Mouse (Mus musculus) Muller cell, postnatal 12 days (primary cell): Measurements from ENCODE around the gene Cox8a.

ENCODE experiments used
- DNase-seq: peaks from one replicate; pipeline ENCODE4 v3.0.0-alpha.2; 2015; ENCODE audit errors: inconsistent ontology term

Cox8a gene

GRCm38 (mm10) chr19:7217162-7217925, at the start of gene Cox8a:
Gene Cox8a (minus strand): TSS chr19:7217616.
- DNase-seq: peak; percentile 98

- peak; percentile 11 for DNase-seq
Measured at GRCm38 (mm10) chr19:7266421-7266831, 49.0 kb upstream of the Cox8a start.

GRCm38 (mm10) chr19:7265478-7266191, 48.2 kb upstream of the Cox8a start:
- peak; percentile 39 for DNase-seq

GRCm38 (mm10) chr19:7264766-7265331, 47.4 kb upstream of the Cox8a start:
- peak; percentile 60 for DNase-seq

GRCm38 (mm10) chr19:7264088-7264765, 46.8 kb upstream of the Cox8a start:
- DNase-seq: peak; percentile 74

- DNase-seq: no peak
Measured at GRCm38 (mm10) chr19:7262592-7262991, 45.2 kb upstream of the Cox8a start.

GRCm38 (mm10) chr19:7261964-7262363, 44.5 kb upstream of the Cox8a start:
- no peak for DNase-seq

GRCm38 (mm10) chr19:7261476-7261875, 44.1 kb upstream of the Cox8a start:
- DNase-seq: no peak

GRCm38 (mm10) chr19:7257881-7258280, 40.5 kb upstream of the Cox8a start:
- peak; percentile 42 for DNase-seq

GRCm38 (mm10) chr19:7246021-7246420, 28.6 kb upstream of the Cox8a start:
- DNase-seq: no peak

- peak; percentile 97 for DNase-seq
Measured at GRCm38 (mm10) chr19:7240782-7241690, 23.6 kb upstream of the Cox8a start, which contains the start of gene Naa40. Gene Naa40 (minus strand): TSS chr19:7241183.

GRCm38 (mm10) chr19:7240291-7240690, 22.9 kb upstream of the Cox8a start:
- DNase-seq: peak; percentile 25

GRCm38 (mm10) chr19:7239574-7239973, 22.2 kb upstream of the Cox8a start:
- DNase-seq: no peak

GRCm38 (mm10) chr19:7236742-7237141, 19.3 kb upstream of the Cox8a start:
- DNase-seq: no peak

GRCm38 (mm10) chr19:7236011-7236410, 18.6 kb upstream of the Cox8a start:
- no peak for DNase-seq

- no peak for DNase-seq
Measured at GRCm38 (mm10) chr19:7235461-7235860, 18.0 kb upstream of the Cox8a start.

GRCm38 (mm10) chr19:7234537-7235221, 17.3 kb upstream of the Cox8a start:
- DNase-seq: peak; percentile 76

- no peak for DNase-seq
Measured at GRCm38 (mm10) chr19:7226511-7226914, 9.1 kb upstream of the Cox8a start.

GRCm38 (mm10) chr19:7225096-7225690, 7.8 kb upstream of the Cox8a start:
- DNase-seq: no peak

GRCm38 (mm10) chr19:7224253-7224652, 6.8 kb upstream of the Cox8a start:
- DNase-seq: no peak
